Mouse (Mus musculus): ENCODE data around the gene Fbxw21. TPM values are rescaled to one million over a fixed set of nuclear protein-coding genes. Genes with fewer than 3 reads are reported as not detected.

The Fbxw21 gene
- total RNA-seq, 2 experiments from 2014 or later: not detected

Other genes with a start within 250 kb of the Fbxw21 start
- not detected for gene Tmem89, start 247.4 kb downstream of the Fbxw21 start, total RNA-seq (2021)
- 1,000 to 10,000 TPM; 1,091 to 1,107 TPM for gene Uqcrc1, start 225.4 kb downstream of the Fbxw21 start, total RNA-seq (2021)
- gene Col7a1, start 208.5 kb downstream of the Fbxw21 start, total RNA-seq (2021): 1 to 10 TPM; 1.6 to 3.5 TPM
- under 1 TPM; 0.23 to 0.24 TPM for gene Ucn2, start 176.0 kb downstream of the Fbxw21 start, total RNA-seq (2021)
- 10 to 100 TPM; 20.4 to 32.4 TPM for gene Pfkfb4, start 170.3 kb downstream of the Fbxw21 start, total RNA-seq (2021)
- 10 to 100 TPM; 12.9 to 21.6 TPM for gene Shisa5, start 123.5 kb downstream of the Fbxw21 start, total RNA-seq (2021)
- 10 to 100 TPM in 1 of 2 experiments, 1 to 10 TPM in 1; 9.7 to 10.5 TPM for gene Trex1, start 102.3 kb downstream of the Fbxw21 start, total RNA-seq (2021)
- 1 to 10 TPM; 7.9 to 8.4 TPM for gene Atrip, start 87.9 kb downstream of the Fbxw21 start, total RNA-seq (2021)
- gene Ccdc51, start 79.5 kb downstream of the Fbxw21 start, total RNA-seq (2021): 1 to 10 TPM; 6.9 to 7.5 TPM
- gene Tma7, start 79.5 kb downstream of the Fbxw21 start, total RNA-seq (2021): 100 to 1,000 TPM; 238 to 253 TPM
- 1 to 10 TPM; 1.0 to 1.7 TPM for gene Plxnb1, start 66.7 kb downstream of the Fbxw21 start, total RNA-seq (2021)
- not detected for gene Fbxw13, start 33.9 kb upstream of the Fbxw21 start, total RNA-seq (2021)
- not detected for gene Fbxw20, start 72.7 kb upstream of the Fbxw21 start, total RNA-seq (2021)
- gene Fbxw14, start 125.6 kb upstream of the Fbxw21 start, total RNA-seq (2021): not detected
- not detected for gene Fbxw28, start 177.6 kb upstream of the Fbxw21 start, total RNA-seq (2021)
- not detected for gene Fbxw22, start 242.3 kb upstream of the Fbxw21 start, total RNA-seq (2021)

Data from gastrocnemius, postnatal 25 days (tissue).